Mouse (Mus musculus): ENCODE measurements around the gene Hist1h2af.

DNA sequence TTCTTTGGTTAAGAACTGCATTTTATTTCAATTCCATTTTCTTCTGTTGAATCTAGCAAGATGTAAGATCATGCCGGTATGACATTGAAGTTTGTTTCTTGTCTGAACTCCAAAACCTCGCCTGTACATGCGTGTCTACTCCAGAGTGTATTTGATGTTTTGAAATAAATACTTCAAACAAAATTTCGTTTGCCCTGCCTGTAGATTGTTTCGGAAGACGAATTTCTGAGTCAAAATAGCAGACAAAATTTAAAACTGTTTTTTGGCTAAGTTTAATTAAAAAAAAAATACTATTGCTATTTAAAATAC is 15.5 kb upstream of the Hist1h2af start:
- TF ChIP-seq CTCF (IDR thresholded peaks at IDR 0.05; ENCODE audit: control insufficient read depth, insufficient read depth, low read length) (no peak), POLR2A (IDR thresholded peaks at IDR 0.05; ENCODE audit: borderline replicate concordance, control insufficient read depth, low read depth, low read length) (no peak)

Measured in bone marrow, adult 2 months (tissue).